Mouse (Mus musculus): ENCODE data around the gene Stk32b.
A peak's percentile ranks its signal among the peaks of the same experiment; 100 is the strongest.

The Stk32b gene

DNA sequence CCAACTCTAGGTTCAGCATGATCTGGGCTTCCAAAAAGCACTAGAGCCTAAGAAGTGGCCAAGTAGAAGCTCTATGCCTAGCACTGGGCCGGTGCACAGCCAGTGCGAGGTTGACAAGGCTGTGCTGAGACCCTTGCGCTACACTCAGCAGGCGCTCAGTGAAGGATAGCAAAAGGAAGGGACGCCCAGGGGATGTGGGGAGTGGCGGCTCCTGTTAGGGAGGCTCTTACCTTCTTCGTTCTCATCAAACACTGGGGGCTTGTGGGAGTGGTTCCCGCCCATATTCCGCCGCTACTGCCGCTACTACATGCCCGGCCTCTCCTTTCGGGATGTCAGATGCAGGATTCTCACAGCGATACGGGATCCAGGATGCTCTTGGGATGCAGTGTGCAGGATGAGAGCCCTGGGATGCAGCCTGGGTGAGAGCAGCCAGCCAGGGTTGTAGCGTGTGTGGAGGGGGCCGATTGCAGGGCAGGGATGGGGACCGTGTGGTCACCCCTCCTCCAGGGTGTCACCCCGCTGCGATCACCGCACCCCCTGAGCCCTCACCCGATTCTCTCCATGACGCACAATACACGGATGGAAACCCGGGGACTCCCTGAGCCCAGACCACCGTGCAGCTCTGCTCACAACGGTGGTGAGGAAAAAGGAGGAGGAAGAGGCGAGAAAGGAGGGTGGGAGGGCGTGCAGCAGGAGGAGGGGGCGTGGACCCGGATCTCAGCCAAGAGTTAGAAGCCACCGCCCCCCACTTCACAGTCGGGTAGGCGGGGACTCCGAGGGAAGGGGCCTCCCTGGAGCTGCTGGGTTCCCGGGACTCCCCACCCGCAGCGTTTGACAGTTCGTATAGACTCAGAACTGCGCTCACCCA is at the start of gene Stk32b:
Gene Stk32b (minus strand): TSS at position 667 of the 868 bp plus-strand sequence.
- DNase-seq (ENCODE audit: low read depth, low spot score): peak; percentile 71

DNA sequence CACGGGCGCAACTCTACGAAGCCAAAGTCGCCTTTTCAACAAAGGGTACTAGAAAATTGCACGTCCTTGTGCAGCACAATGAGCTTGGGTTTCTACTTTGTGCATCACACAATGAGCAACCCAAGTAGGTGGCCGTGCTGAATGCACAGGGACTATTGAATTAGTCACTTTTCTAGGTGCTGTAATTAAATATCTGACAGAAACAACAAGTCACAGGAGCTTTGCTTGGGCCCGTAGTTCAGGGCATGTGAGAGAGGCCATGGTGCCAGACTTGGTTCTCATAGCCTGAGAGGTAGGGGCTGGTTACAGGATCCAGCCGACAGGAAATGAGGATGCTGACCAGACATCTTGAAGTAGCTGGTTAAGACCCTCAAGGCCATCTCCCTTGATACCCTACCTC is 48.9 kb upstream of the Stk32b start:
- DNase-seq (ENCODE audit: low read depth, low spot score): no peak

DNA sequence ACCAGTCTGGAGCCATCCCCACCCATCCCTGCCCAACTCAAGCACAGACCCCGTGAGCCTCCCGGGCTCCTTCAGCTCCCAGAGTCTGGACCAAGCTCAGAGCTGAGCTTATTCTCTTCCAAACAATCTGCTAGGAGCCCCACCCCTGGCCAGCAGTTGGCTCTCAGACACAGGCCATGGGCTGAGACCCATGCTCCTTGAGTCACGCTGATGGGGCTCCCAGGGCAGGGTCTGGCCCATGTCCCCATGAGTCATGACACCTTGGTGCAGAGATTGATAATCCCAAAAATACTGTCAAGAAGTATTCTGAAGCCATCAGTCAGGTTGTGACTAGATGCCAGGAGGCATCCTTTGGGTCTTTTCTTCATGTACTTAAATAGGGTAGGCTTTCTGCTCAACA is 45.1 kb upstream of the Stk32b start:
- DNase-seq (ENCODE audit: low read depth, low spot score): no peak

DNA sequence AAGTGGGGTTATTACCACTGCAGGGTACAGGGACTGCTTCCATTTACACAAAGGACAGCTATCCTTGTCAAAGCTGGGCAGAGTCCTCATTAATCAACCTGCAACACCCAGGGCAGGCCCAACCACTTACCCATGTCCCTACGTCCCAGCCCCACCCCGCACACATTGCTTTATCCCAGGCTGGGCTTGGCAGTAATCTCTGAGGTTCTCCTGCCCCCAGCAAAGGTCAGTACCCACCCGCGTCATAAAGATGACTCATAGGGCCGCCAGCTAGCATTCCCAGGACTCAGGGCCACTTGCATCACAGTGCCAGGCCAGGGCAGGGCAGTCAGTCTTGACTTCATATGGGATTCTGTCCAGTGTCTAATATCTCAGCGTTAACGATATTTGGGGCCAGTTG is 36.4 kb upstream of the Stk32b start:
- DNase-seq (ENCODE audit: low read depth, low spot score): no peak

DNA sequence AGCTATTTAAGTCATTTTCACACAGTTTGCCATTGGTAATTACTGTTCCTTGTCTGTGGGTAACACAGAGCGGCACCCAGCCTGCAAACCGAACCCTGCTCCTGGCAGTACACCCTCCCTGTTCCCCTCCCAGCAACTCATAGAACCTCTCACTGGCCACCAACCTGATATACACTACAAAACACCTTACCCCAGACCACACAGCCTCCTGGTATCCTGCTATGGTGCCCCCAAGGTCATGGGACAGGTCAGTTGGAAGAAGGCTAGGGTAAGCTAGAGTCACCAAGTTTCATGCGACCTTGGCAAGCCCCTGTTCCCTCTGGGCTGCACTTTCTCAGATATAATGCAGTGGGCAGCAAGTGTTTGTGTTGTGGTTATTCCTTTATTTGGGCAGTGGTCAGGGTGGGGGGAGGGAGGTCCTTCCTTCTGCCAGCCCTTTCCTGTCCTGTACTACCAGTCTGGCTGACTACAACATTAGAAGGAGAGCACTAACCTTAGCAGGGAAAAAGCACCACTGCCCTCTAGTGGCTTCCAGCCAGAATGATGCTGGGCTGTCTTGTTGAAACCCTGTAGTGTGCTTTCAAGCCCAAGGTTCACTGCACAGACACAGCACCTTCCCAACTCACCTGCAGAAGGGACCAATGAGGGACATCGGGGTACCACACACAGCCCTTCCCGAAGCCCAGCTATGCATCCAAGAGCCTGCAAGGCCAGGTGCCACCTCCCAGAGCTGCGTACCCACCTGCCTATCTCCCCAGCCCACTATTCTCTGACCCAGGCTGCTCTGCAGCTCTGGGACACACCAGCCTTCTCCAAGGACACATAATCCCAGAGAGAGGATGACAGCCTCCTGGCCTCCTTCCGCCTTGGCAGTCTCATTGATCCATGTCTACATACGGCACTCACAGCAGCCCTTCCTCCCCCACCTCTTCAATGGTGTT is 35.3 kb upstream of the Stk32b start:
- DNase-seq (ENCODE audit: low read depth, low spot score): peak; percentile 74

DNA sequence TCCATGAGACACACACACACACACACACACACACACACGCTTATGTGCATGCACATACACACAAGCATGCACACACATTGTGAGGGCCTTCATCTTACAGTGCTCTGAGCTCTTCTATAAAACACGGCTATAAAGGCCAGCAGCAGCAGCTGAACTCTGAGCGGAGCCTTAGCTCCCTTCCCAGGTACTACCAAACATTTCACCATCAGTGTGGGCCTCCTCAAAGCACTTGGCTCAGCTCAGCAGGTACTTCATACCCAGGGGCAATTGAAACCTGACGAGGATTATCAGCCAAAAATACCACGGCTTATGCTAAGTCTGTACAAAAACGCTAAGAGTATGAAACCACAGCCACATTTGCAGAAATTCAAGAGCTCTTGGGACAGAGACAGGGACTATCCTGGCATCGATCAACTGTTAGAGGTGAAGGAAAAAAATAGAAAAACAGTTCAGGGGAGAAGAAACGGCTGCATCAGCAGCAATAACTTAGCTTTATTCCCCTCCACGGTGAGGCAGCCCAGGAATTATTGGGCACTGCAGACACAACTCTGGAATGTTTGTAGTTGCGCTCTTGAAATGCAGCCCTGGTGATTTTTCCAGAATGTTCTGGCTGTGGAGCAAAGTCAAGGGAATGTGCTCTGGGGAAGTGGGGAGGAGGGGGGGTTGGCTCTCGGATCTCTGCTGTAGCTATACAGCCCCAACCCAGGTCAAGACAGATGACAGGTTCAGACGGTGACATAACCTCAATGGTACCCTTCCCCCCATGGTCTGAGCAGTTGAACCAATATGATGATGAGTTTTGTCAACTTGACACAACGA is 27.1 kb upstream of the Stk32b start:
- no peak for DNase-seq (ENCODE audit: low read depth, low spot score)

DNA sequence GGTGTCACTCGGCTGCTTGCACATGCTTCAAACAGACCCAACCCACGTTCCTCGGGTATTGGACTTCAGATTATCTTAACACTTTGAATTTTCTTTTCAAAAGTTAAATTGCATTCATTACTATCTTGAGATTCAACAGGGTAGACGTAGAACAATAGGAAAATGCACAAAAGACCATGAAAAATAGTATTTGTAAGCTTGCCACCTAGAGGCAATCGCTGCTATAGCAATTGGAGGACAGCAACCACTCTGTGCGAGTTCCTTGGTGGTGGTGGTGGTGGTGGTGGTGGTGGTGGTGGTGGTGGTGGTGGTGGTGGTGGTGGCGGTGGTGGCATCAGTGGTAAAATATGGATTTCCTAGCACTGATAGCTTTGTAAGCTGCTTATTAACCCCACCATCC is 19.2 kb upstream of the Stk32b start:
- no peak for DNase-seq (ENCODE audit: low read depth, low spot score)

DNA sequence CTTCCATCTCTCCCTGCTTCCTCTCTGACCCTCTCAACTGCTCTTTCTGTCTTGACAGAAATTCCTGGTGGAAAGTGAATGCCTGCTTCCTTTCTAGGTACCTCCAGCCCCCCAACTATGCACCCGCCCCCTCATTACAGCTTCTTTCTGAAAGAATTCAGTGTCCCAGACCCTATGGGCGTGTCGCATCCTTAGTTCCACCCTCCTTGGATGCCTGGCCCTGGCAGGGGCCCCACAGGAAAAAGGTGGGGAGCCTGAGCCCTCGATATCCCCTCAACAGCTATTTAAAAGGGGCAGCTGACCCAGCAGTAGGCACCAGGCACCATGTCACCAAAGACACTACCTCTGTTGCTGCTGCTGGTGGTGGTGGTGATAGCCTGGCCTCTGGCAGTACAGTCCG is 18.3 kb upstream of the Stk32b start, which contains the start of gene Cytl1:
Gene Cytl1 (plus strand): TSS at position 296 of the 400 bp plus-strand sequence.
- DNase-seq (ENCODE audit: low read depth, low spot score): no peak

DNA sequence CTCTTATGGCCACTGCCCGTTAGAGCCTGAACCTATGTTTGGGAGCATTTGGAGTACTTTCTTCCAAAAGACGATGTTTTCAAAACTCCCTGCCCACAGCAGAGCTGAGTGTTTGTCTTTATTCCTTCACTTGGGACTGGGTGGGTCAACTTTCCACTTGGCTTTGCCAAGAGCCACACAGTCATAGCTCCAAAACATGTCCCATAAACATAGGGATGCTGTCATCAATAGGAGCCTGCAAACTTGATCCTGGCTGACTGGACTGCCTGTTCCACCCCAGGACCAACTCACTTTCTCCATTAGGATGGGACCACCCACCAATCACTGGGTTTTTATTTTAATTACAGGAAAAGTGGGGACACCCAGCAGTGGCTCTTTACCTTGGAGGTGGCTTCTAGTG is 13.8 kb upstream of the Stk32b start:
- no peak for DNase-seq (ENCODE audit: low read depth, low spot score)

DNA sequence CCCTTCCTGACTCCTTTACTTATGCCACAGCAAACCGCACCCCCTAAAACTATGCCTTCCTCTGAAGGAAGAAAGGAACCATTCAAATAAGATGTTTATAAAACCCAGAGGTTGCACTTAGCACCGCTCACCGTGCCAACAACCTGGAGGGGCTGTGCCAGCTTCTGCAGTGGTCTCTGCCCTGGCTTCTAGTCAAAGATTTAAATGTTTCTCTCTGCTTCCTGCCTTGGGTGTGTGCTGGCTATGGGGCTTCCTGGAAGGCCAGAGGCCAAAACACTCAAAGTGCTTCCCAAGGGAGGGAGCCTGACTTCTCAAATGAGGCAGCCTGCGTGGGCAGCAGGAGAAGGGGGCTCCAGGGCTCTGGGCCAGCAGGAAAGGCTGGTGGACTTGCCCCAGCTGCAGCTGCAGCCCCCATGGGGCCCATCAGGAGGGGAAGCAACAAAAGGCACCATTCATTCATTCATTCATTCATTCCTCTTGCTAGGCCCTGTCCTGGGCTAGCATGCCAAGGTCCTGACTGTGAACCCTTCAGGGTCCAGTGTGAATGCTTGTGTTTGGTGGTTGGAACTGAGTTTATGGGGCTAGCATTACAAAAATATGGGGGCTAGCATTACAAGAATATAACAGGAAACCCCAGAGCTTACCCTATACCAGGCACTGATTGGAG is 8.4 kb upstream of the Stk32b start:
- DNase-seq (ENCODE audit: low read depth, low spot score): no peak

DNA sequence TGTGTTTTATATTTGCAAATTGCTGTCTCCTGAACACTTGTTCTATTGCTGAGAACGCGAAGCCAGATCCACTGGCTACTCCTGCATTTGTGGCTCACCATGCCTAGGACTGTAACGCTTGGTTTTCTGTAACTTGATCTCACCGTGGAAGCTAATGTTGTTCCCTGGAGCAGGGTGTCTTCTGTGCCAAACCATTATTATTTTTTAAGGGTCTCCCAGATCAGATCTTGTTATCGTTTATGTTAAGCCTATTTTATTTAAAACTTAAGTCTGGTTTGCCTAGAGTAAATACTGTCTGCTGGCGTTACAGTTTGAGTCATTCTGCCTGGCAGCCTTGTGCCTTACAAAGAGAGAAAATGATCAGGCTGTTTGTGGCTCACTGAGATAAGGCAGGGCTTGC is 3.7 kb upstream of the Stk32b start:
- no peak for DNase-seq (ENCODE audit: low read depth, low spot score)

DNA sequence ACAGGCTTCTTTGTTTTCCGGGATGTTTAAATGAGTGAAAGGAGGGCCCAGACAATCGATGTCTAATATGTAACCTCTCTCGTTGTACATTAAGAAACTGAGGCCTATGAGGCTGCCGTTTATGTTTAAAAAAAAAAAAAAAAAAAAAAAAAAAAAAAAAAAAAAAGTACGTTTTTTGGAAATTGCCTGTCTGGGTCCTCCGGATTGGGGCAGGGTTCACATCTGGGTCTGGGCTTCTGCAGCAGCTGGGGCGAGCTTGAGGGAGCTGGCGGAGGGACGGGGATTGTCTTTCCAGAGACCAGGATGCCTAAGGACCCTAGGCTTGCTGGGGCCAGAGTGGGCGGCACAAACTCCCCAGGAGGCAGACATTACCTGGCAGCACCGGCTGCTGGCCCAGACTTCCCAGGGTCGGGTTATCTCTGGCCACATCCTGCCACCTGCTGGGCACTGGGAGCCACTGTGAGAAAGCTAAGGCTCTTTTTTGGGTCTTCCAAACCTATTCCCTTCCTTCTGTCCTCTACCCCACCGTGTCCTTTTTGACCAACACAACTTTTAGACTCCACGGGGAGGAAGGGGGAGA is 503 bp upstream of the Stk32b start:
- peak; percentile 44 for DNase-seq (ENCODE audit: low read depth, low spot score)

DNA sequence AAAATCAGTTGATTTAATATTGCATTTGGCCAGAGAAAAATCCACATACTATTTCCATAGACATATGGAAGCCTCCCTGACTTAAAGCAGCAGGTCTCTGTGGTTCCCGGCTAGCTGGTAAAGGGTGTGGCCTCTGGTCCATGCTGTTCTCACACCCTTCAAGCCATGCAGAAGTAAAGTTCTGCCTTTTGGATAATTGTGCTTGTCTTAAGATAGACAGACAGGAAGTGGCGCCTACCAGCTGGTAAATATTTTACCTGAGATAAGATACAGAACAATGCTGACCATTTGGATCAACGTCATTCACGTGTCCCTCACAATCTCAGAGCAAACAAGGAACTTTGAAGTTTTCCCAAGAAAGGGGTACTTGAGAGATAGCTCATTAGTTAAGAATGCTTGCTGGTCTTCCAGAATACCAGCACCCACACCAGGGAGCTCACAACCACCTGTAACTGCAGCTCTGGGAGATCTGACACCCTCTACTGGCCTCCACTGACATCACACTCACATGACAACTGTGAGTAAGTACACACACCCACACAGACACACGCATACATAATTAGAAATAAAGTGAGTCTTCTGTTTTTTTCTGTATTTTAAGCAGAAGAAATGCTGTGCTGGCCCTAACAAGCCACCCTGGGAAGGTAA is 7.6 kb downstream of the Stk32b start:
- peak; percentile 11 for DNase-seq (ENCODE audit: low read depth, low spot score)

DNA sequence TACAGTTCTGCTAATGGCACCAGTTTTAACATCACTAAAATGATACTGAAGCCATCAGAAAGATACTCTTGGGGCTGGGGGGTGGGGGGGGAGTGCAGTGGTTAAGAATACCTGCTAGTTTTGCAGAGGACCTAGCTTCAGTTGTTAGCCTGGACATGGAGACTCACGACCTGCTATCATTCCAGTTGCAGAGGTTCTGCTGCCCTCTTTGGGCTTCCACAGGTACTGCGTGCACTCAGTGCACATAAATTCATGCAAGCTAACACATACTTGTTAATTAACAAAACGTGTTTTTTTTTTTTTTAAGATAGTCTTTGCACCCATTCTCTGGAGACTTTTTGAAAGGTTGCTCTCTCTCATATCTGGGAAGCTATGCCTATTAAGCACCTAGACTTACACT is 8.8 kb downstream of the Stk32b start:
- peak; percentile 35 for DNase-seq (ENCODE audit: low read depth, low spot score)

DNA sequence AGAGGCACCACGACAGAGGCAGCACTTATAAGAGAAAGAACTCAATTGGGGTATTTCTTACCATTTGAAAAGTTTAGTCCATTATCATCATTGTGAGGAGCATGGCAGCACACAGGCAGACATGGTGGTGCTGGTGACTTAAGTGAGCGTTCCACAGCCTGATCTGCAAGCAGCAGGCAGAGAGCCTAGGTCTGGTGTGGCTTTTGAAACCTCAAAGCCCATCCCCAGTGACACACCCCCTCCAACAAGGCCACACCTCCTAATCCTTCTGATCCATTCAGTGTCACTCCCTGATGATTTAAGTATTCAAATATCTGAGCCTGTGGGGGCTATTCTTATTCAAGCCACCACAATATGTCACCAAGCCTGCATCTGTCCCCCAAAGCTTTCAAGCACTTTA is 12.0 kb downstream of the Stk32b start:
- DNase-seq (ENCODE audit: low read depth, low spot score): no peak

DNA sequence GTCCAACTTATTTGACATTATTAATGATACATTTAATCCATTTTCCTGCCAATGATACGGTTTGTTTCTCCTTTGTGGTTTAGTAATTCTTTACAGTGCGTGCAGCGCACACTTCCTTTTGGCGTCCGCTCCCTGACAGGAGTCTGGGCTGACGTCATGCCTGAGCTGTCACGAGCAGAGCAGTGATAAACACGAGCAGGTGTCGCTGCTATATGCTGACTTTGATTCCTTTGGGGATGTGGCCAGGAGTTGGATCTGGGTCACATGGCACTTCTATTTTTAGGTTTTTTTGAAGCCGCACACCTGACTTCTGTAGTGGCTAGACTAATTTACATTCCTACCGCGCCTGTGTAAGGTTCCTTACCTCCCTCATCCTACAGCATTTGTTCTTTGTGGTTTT is 17.2 kb downstream of the Stk32b start:
- no peak for DNase-seq (ENCODE audit: low read depth, low spot score)

DNA sequence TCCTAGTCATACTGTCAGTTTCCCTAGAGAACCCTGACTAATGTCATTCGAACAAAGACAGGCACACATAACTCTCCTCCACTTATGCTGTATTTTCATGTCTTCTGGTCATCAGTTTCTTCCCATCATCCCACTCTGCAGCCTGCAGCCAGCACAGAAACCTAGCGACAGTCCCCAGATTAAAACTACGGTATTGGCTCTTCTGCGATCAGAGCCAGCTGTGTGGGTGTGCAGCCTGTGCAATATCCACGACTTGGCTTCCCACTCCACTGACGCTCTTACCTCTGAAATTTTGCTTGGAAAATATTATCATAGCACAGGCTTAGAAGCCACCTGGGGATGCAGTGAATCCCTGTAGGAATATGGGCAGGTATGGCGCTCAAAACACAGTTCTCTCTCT is 19.7 kb downstream of the Stk32b start:
- DNase-seq (ENCODE audit: low read depth, low spot score): no peak

DNA sequence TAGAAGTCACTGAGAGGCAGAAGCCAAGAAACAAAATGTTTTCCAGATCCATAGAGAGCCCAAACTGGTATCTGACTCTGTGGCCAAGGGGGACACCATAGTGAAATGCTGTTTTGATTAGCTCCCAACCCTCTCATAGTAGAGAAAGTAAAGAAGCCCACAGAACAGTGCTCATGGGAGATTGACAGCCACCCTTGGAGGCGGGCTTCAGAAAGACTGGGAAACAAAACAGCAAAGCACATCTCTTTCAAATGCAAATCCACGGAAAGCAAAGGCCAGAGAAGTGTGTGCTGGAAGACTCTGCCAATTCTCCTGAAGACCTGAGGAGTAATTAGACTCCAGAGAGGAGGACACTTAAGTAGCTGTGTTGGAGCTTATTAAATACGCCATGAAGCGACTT is 21.2 kb downstream of the Stk32b start:
- peak; percentile 21 for DNase-seq (ENCODE audit: low read depth, low spot score)

DNA sequence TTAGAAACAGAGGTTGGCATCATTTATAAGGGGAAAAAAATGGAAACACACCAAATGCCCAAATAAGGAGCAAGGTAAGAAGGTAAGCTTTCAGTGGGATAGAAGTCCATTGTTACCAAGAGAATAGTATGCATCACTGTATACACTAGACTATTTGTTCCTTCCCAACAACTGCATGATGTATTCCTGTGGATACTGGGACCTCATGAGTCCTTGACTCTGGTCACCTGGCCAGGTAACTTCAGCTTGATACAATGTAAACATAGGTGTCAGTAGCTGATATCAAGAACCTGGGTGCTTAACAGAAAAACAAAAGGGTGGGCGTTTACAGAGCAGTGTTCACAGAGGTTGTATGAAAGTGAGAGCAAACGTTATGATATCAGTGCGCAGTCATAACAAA is 24.2 kb downstream of the Stk32b start:
- no peak for DNase-seq (ENCODE audit: low read depth, low spot score)

DNA sequence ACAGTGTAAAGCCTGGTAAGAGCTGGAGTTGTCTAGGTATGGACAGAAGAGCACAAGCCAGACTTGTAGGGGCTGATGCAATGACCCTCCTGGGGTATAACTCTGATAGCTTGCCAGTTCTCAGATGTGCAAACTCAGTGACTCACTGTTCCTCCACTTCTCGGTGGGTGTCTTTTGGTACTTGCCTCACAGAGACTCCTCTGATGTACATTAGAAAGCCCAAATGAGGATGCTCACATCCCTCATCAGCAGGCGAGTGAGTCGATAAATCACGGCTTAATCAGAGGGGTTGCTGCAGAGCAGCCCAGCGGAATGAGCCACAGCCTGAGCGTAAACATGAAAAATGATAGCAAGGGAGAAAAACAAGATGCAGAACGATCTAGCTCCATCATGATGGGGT is 46.2 kb downstream of the Stk32b start:
- no peak for DNase-seq (ENCODE audit: low read depth, low spot score)

All from ES-CJ7 (cell line).